Mouse (Mus musculus) CH12.LX (cell line): ENCODE results near the gene Eaf1. TPM values are rescaled to one million over a fixed set of nuclear protein-coding genes. Genes with fewer than 3 reads are reported as not detected.

ENCODE experiments used
- DNase-seq: peaks from one replicate; pipeline ENCODE4 v3.0.0-alpha.2; 2013; ENCODE audit errors: extremely low read depth
- H3K27ac ChIP-seq: 2 replicates; pipeline ENCODE4 v1.5.1; 2012; ENCODE audit warnings: low read depth, mild to moderate bottlenecking, control low read depth, moderate library complexity; ENCODE audit not compliant: insufficient read depth
- H3K27me3 ChIP-seq: replicated peaks from 2 replicates; pipeline ENCODE3; 2012; ENCODE audit warnings: inconsistent platforms
- H3K36me3 ChIP-seq, 2 experiments: replicated peaks in 1 of 2; 2 replicates each; pipeline versions ENCODE3 to v1.6.1; 2012; ENCODE audit warnings: inconsistent platforms in 1 of 2, low read length in 1 of 2, mild to moderate bottlenecking in 1 of 2, mixed read lengths in 1 of 2, moderate library complexity in 1 of 2; ENCODE audit not compliant: control insufficient read depth in 1 of 2, insufficient read depth in 1 of 2
- H3K4me1 ChIP-seq, 2 experiments: 2 replicates each; pipeline ENCODE4 v1.6.1; 2012; ENCODE audit warnings: inconsistent platforms in 1 of 2, moderate library complexity in 1 of 2; ENCODE audit not compliant: insufficient read depth in 2 of 2, control insufficient read depth in 1 of 2
- H3K4me2 ChIP-seq: 2 replicates; pipeline ENCODE4 v1.6.1; 2012; ENCODE audit warnings: low read depth, mild to moderate bottlenecking, control low read depth; ENCODE audit not compliant: poor library complexity, insufficient read depth, severe bottlenecking
- H3K4me3 ChIP-seq, 3 experiments: fragments of 150-350 bp in 1 of 3; sonication (generic) in 1 of 3; replicated peaks in 1 of 3; 2 replicates each; pipeline versions ENCODE3 to v1.5.1; 2011 to 2012; ENCODE audit warnings: low read depth in 2 of 3, low read length in 2 of 3, mild to moderate bottlenecking in 2 of 3, moderate library complexity in 2 of 3, control low read depth in 1 of 3, improper control_type of control experiment in 1 of 3, inconsistent platforms in 1 of 3, mixed read lengths in 1 of 3; ENCODE audit not compliant: poor library complexity in 1 of 3
- H3K79me2 ChIP-seq: replicated peaks from 2 replicates; pipeline ENCODE4 v1.6.1; 2012; ENCODE audit warnings: mild to moderate bottlenecking, moderate library complexity; ENCODE audit not compliant: control insufficient read depth, poor library complexity, insufficient read depth, severe bottlenecking; ENCODE audit errors: extremely low read depth
- H3K9ac ChIP-seq: 2 replicates; pipeline ENCODE4 v1.6.1; 2012; ENCODE audit warnings: low read depth, mild to moderate bottlenecking, control low read depth, moderate library complexity; ENCODE audit not compliant: insufficient read depth
- H3K9me3 ChIP-seq: replicated peaks from 2 replicates; pipeline ENCODE3; 2012; ENCODE audit warnings: low read length, inconsistent platforms, mixed read lengths
- BHLHE40 ChIP-seq: IDR thresholded peaks from 2 replicates; pipeline ENCODE4 v1.6.1; 2011; ENCODE audit warnings: mild to moderate bottlenecking, low read depth, low read length, improper control_type of control experiment
- CHD2 ChIP-seq: IDR thresholded peaks from 2 replicates; pipeline ENCODE4 v1.6.1; 2011; ENCODE audit warnings: low read length, improper control_type of control experiment
- CTCF ChIP-seq, 2 experiments: IDR thresholded peaks in 1 of 2; conservative IDR thresholded peaks in 1 of 2; 2 replicates each; pipeline ENCODE4 v1.5.1; 2011 to 2012; ENCODE audit warnings: low read depth in 2 of 2, low read length in 2 of 2, improper control_type of control experiment in 1 of 2, inconsistent platforms in 1 of 2, mild to moderate bottlenecking in 1 of 2, moderate library complexity in 1 of 2
- EP300 ChIP-seq: IDR thresholded peaks from 2 replicates; pipeline ENCODE4 v1.6.1; 2011; ENCODE audit warnings: low read length, improper control_type of control experiment
- ETS1 ChIP-seq: conservative IDR thresholded peaks from 2 replicates; pipeline ENCODE4 v1.6.1; 2012; ENCODE audit warnings: low read depth, mild to moderate bottlenecking, inconsistent platforms, low read length, improper control_type of control experiment, moderate library complexity
- IRF4 ChIP-seq: IDR thresholded peaks from 2 replicates; pipeline ENCODE4 v1.6.1; 2014; ENCODE audit warnings: low read depth, mild to moderate bottlenecking, inconsistent platforms, low read length, improper control_type of control experiment
- JUND ChIP-seq: conservative IDR thresholded peaks from 2 replicates; pipeline ENCODE4 v1.6.1; 2011; ENCODE audit warnings: low read depth, low read length, improper control_type of control experiment
- MAFK ChIP-seq: IDR thresholded peaks from 2 replicates; pipeline ENCODE4 v1.6.1; 2011; ENCODE audit warnings: low read length, improper control_type of control experiment; ENCODE audit not compliant: insufficient replicate concordance
- MAX ChIP-seq: IDR thresholded peaks from 2 replicates; pipeline ENCODE4 v1.6.1; 2011; ENCODE audit warnings: low read length, improper control_type of control experiment
- MEF2A ChIP-seq: IDR thresholded peaks from 2 replicates; pipeline ENCODE4 v1.6.1; 2014; ENCODE audit warnings: low read depth, mild to moderate bottlenecking, inconsistent platforms, low read length, improper control_type of control experiment, borderline replicate concordance
- MYC ChIP-seq: IDR thresholded peaks from 2 replicates; pipeline ENCODE4 v1.6.1; 2011; ENCODE audit warnings: low read depth, mild to moderate bottlenecking, improper control_type of control experiment, low read length
- NELFE ChIP-seq: IDR thresholded peaks from 2 replicates; pipeline ENCODE4 v1.6.1; 2011; ENCODE audit warnings: low read depth, low read length, improper control_type of control experiment
- NRF1 ChIP-seq: IDR thresholded peaks from 2 replicates; pipeline ENCODE4 v1.6.1; 2014; ENCODE audit warnings: low read depth, mild to moderate bottlenecking, inconsistent platforms, low read length, improper control_type of control experiment, moderate library complexity
- PAX5 ChIP-seq: IDR thresholded peaks from 2 replicates; pipeline ENCODE4 v1.6.1; 2012; ENCODE audit warnings: low read length, inconsistent platforms, mixed read lengths
- POLR2A ChIP-seq: IDR thresholded peaks from 2 replicates; pipeline ENCODE4 v1.6.1; 2011; ENCODE audit warnings: low read depth, mild to moderate bottlenecking, improper control_type of control experiment, low read length
- POLR2AphosphoS2 ChIP-seq: IDR thresholded peaks from 2 replicates; pipeline ENCODE4 v1.6.1; 2011; ENCODE audit warnings: low read depth, low read length, improper control_type of control experiment
- RCOR1 ChIP-seq: conservative IDR thresholded peaks from 2 replicates; pipeline ENCODE4 v1.6.1; 2012; ENCODE audit warnings: low read depth, mild to moderate bottlenecking, inconsistent platforms, low read length, improper control_type of control experiment
- SIN3A ChIP-seq: IDR thresholded peaks from 2 replicates; pipeline ENCODE4 v1.6.1; 2012; ENCODE audit warnings: low read length, improper control_type of control experiment, inconsistent platforms
- SMC3 ChIP-seq: IDR thresholded peaks from 2 replicates; pipeline ENCODE4 v1.6.1; 2011; ENCODE audit warnings: low read depth, low read length, improper control_type of control experiment
- TBP ChIP-seq: conservative IDR thresholded peaks from 2 replicates; pipeline ENCODE4 v1.6.1; 2011; ENCODE audit warnings: low read depth, low read length, improper control_type of control experiment
- TCF12 ChIP-seq: IDR thresholded peaks from 2 replicates; pipeline ENCODE4 v1.6.1; 2014; ENCODE audit warnings: low read depth, mild to moderate bottlenecking, inconsistent platforms, low read length, improper control_type of control experiment
- USF2 ChIP-seq: conservative IDR thresholded peaks from 2 replicates; pipeline ENCODE4 v1.6.1; 2011; ENCODE audit warnings: low read depth, low read length, improper control_type of control experiment
- ZMIZ1 ChIP-seq: IDR thresholded peaks from 2 replicates; pipeline ENCODE4 v1.6.1; 2012; ENCODE audit warnings: low read depth, mild to moderate bottlenecking, inconsistent platforms, low read length, improper control_type of control experiment
- ZNF384 ChIP-seq: IDR thresholded peaks from 2 replicates; pipeline ENCODE4 v1.6.1; 2012; ENCODE audit warnings: low read depth, low read length, improper control_type of control experiment, inconsistent platforms
- dilution Hi-C: fragments of 300-500 bp; cut with MboI; formaldehyde crosslinking; loops from 2 replicates; pipeline ENCODE4 v1.14.3; 2020; ENCODE audit warnings: low sequenced_read_pairs; ENCODE audit not compliant: extremely low pct_unique_long_range_greater_than_20kb, extremely low pct_ligation_motif_present
- in situ Hi-C: fragments of 300-500 bp; cut with MboI; formaldehyde crosslinking; loops from 3 replicates; pipeline ENCODE4 v1.14.3; 2019; ENCODE audit warnings: low sequenced_read_pairs, low pct_ligation_motif_present, low pct_unique_long_range_greater_than_20kb, mixed read lengths
- polyA plus RNA-seq: library from polyadenylated mRNA; unstranded; fragments of >175 nt; gene quantifications from 2 replicates; pipeline ENCODE4 v1.2.1, GENCODE M21; 2012; ENCODE audit warnings: low read depth; ENCODE audit not compliant: insufficient read length
- total RNA-seq, 2 experiments: library from RNA; depleted of rRNA; stranded (reverse); fragments of 300-350 nt in 1 of 2; fragments of >200 nt in 1 of 2; gene quantifications; 2 replicates each; pipeline ENCODE4 v1.2.3; 2012 to 2014

Gene Eaf1
- total and polyA plus RNA-seq, 3 experiments = 25.2 to 39.9 (median 29.4) TPM

DNA sequence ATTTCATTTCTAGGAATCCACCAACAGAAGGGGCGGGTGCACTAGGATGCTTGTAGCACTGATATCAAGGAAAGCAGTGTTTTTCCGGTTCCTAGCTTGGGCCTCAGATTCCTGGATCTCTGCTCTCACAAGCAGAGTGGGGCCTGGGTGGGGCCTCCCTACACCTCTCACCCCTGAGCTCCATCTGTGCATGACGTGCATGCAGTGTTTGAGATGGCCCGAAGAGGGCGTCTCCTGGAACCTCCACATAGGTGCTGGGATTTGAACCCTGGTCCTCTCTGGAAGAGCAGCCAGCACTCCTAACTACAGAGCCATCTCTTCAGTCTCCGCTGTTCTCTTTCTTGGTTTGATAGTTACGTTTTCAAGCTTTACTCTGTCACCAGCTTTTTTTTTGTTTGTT, 60.8 kb downstream of the Eaf1 start:
- peaks cover 16 to 26% of the 10 kb centered on the region in 2 experiments for H3K4me1 ChIP-seq
- no peak overlapping the region for H3K4me3 ChIP-seq
- H3K9me3 ChIP-seq = no peaks in the 10 kb centered on the region
- no peak for DNase-seq
- H3K79me2 ChIP-seq = no peaks in the 10 kb centered on the region
- H3K27ac ChIP-seq = no peak overlapping the region
- in situ Hi-C loops = no loop called here
- H3K4me2 ChIP-seq = no peak overlapping the region
- no peaks in the 10 kb centered on the region for H3K36me3 ChIP-seq
- TF ChIP-seq CTCF (conservative IDR thresholded peaks at IDR 0.05 in 1 of 2, IDR thresholded peaks at IDR 0.05 in 1 of 2; ENCODE audit: low read depth in 2 of 2, low read length in 2 of 2) = peak in 1 of 2 experiments; percentile 11; a peak in 1 of 4 replicates
- no peak for TF ChIP-seq NRF1
- TF ChIP-seq IRF4 = no peak
- no peak for TF ChIP-seq BHLHE40
- no peak for TF ChIP-seq PAX5
- no peak for TF ChIP-seq SIN3A
- TF ChIP-seq ZNF384 = no peak
- TF ChIP-seq, all 38 proteins: peak for 1
- dilution Hi-C loops = no loop called here
- Histone ChIP-seq H3K27me3 (no peaks in the 10 kb centered on the region), H3K9ac (no peak overlapping the region)

GRCm38 (mm10) chr14:31555963-31556434, 61.8 kb downstream of the Eaf1 start:
- H3K9ac ChIP-seq = no peak overlapping the region
- H3K27ac ChIP-seq = no peak overlapping the region
- in situ Hi-C loops = no loop called here
- H3K9me3 ChIP-seq = no peaks in the 10 kb centered on the region
- dilution Hi-C loops = no loop called here
- DNase-seq = peak; percentile 73
- H3K36me3 ChIP-seq = no peaks in the 10 kb centered on the region
- H3K4me3 ChIP-seq = no peak overlapping the region
- no peak overlapping the region for H3K4me2 ChIP-seq
- peaks cover 16 to 26% of the 10 kb centered on the region in 2 experiments for H3K4me1 ChIP-seq
- H3K27me3 ChIP-seq = no peaks in the 10 kb centered on the region
- TF ChIP-seq POLR2AphosphoS2 = no peak
- no peak for TF ChIP-seq JUND
- peak; percentile 81 for TF ChIP-seq EP300
- TF ChIP-seq IRF4 = peak; percentile 82
- 0 out of 2 replicates have a peak, but pooled peaks have one; percentile 21 for TF ChIP-seq RCOR1
- TF ChIP-seq MEF2A = peak; percentile 93
- no peak for TF ChIP-seq MAFK
- TF ChIP-seq NELFE = no peak
- TF ChIP-seq CHD2 = peak; percentile 73; the same call in 1 of the 2 replicates
- peak; percentile 78 for TF ChIP-seq TCF12
- TF ChIP-seq SIN3A = peak; percentile 31; the same call in 1 of the 2 replicates
- TF ChIP-seq MAX = peak; percentile 90
- TF ChIP-seq USF2 = peak; percentile 24; the same call in 1 of the 2 replicates
- TF ChIP-seq ETS1 = peak; percentile 77; the same call in 1 of the 2 replicates
- 0 out of 2 replicates have a peak, but pooled peaks have one; percentile 1 for TF ChIP-seq SMC3
- no peak; the same call in none of the 2 replicates for TF ChIP-seq MYC
- TF ChIP-seq TBP = no peak
- peak; percentile 33 for TF ChIP-seq BHLHE40
- TF ChIP-seq ZMIZ1 = no peak
- no peak; the same call in 1 of the 2 replicates for TF ChIP-seq POLR2A
- H3K79me2 ChIP-seq = no peaks in the 10 kb centered on the region
